Mouse (Mus musculus) kidney, adult 2 months (tissue): Measurements from ENCODE around the gene Cers1. TPM values are rescaled to one million over a fixed set of nuclear protein-coding genes. Genes with fewer than 3 reads are reported as not detected.

Experiments used
- DNase-seq: peaks from one replicate; pipeline ENCODE4 v3.0.0; 2021
- H3K27ac ChIP-seq: fragments of 200-500 bp; 2 replicates; pipeline ENCODE4 v1.5.1; 2012; ENCODE audit warnings: low read depth, low read length, control low read depth, inconsistent platforms; ENCODE audit not compliant: insufficient read depth
- H3K27me3 ChIP-seq: fragments of 200-500 bp; replicated peaks from 2 replicates; pipeline ENCODE4 v1.6.1; 2012; ENCODE audit warnings: mild to moderate bottlenecking, moderate library complexity, low read length, inconsistent platforms; ENCODE audit not compliant: control insufficient read depth, insufficient read depth
- H3K36me3 ChIP-seq: fragments of 200-500 bp; 2 replicates; pipeline ENCODE4 v1.6.1; 2012; ENCODE audit warnings: mild to moderate bottlenecking, moderate library complexity, low read length, inconsistent platforms; ENCODE audit not compliant: control insufficient read depth, insufficient read depth
- H3K4me1 ChIP-seq: fragments of 200-500 bp; 2 replicates; pipeline ENCODE4 v1.6.1; 2011; ENCODE audit warnings: low read length; ENCODE audit not compliant: control insufficient read depth, insufficient read depth
- H3K4me3 ChIP-seq: fragments of 200-500 bp; 2 replicates; pipeline ENCODE4 v1.5.1; 2011; ENCODE audit warnings: mild to moderate bottlenecking, low read depth, low read length, control low read depth; ENCODE audit not compliant: insufficient read depth
- CTCF ChIP-seq: fragments of 200-500 bp; conservative IDR thresholded peaks from 2 replicates; pipeline ENCODE4 v1.5.1; 2011; ENCODE audit warnings: low read depth, mild to moderate bottlenecking, control low read depth, low read length, moderate library complexity, mixed read lengths; ENCODE audit not compliant: insufficient read depth, insufficient read length
- POLR2A ChIP-seq: fragments of 200-500 bp; IDR thresholded peaks from one replicate; pipeline ENCODE4 v1.6.1; 2011; ENCODE audit warnings: low read depth, low read length, control low read depth
- WGBS: fragments of 180-500 bp; shearing (Covaris S2); methylation state at CpG from one replicate; pipeline ENCODE4 v1.1.7; 2018; 5-methylcytosine and 5-hydroxymethylcytosine counted together
- polyA plus RNA-seq: library from polyadenylated mRNA; depleted of rRNA; stranded (reverse); fragments of >200 nt; gene quantifications from 2 replicates; pipeline ENCODE4 v1.2.3, GENCODE M21; 2012

Gene Cers1
- polyA plus RNA-seq, 1 experiment, result 0.66 TPM

- peak overlapping the region; percentile 58; the same call in 1 of the 2 replicates for H3K27ac ChIP-seq
- peaks cover 44% of the 10 kb centered on the region for H3K4me1 ChIP-seq
- H3K36me3 ChIP-seq, result no peaks in the 10 kb centered on the region
- H3K4me3 ChIP-seq, result peak overlapping the region; percentile 96
- under 1% methylated on average over 64 of the region's 64 CpGs for WGBS
- TF ChIP-seq POLR2A (no peak), CTCF (no peak)
- peak; percentile 34 for DNase-seq
- no peaks in the 10 kb centered on the region for H3K27me3 ChIP-seq
Observed at GRCm38 (mm10) chr8:70352657-70353151, 37.1 kb downstream of the Cers1 start.

- peak; percentile 99 for DNase-seq
- no peaks in the 10 kb centered on the region for H3K27me3 ChIP-seq
- peak within 1 kb of the TSS; percentile 58 for H3K27ac ChIP-seq
- WGBS, result under 1% methylated on average over 69 of the region's 69 CpGs
- no peaks in the 10 kb centered on the region for H3K36me3 ChIP-seq
- H3K4me1 ChIP-seq, result peaks cover 40% of the 10 kb centered on the region
- peak; percentile 33 for TF ChIP-seq POLR2A
- no peak for TF ChIP-seq CTCF
- H3K4me3 ChIP-seq, result peak within 1 kb of the TSS; percentile 96
Observed at GRCm38 (mm10) chr8:70353194-70353817, 37.7 kb downstream of the Cers1 start, which contains the start of gene Upf1. Gene Upf1, minus strand, starts transcription at chr8:70353278.

DNA sequence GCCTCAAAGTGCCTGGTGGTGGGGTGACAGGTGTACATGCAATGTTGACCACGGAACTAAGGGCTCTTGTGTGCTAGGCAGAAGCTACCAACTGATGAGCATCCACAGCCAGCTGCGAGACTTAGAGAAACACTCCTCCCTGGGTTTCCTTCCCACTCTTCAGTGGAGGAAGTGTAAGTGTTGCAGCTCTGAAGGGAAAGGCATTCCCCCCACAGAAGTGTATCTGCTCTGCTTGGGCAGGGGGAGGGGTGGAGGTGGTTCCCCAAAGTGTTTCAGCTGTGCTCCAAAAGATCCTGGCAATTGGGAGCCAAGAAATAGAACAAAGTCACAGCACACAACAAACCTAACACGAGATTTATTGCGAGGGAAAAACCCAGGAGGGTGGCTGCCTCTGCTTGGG, 38.4 kb downstream of the Cers1 start:
- TF ChIP-seq CTCF (no peak), POLR2A (no peak)
- H3K27ac ChIP-seq, result no peak overlapping the region
- 53% methylated on average over 4 of the region's 4 CpGs for WGBS

DNA sequence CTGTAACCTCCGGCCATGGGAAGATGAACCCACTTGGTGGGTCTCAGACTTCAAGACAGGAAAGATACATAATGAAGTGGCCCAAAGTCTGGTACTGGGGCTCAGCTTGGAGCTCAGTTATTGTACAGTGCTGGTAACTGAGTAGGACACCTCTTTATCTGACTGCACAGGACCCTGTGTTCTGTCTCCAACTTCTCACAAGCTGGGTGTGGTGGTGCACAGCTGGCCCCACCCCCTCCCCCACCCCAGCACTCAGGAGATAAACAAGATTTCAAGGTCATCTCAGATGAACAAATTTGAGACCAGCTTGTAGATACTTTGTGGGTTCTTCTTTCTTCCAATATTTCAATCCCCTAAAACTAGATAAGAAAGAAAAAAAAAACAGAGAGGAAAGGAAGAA, 40.5 kb downstream of the Cers1 start:
- WGBS, result 76% methylated on average over 1 of the region's 1 CpGs
- peaks cover 16% of the 10 kb centered on the region for H3K4me1 ChIP-seq
- no peak overlapping the region for H3K4me3 ChIP-seq
- H3K27me3 ChIP-seq, result no peaks in the 10 kb centered on the region
- H3K27ac ChIP-seq, result no peak overlapping the region
- TF ChIP-seq CTCF (no peak), POLR2A (no peak)
- no peak for DNase-seq
- no peaks in the 10 kb centered on the region for H3K36me3 ChIP-seq

More for the DNA sequence above, 38.4 kb downstream of the Cers1 start:
- no peak for DNase-seq
- H3K36me3 ChIP-seq, result no peaks in the 10 kb centered on the region
- H3K27me3 ChIP-seq, result no peaks in the 10 kb centered on the region
- H3K4me3 ChIP-seq, result no peak overlapping the region
- H3K4me1 ChIP-seq, result peaks cover 33% of the 10 kb centered on the region

GRCm38 (mm10) chr8:70359411-70359810, 43.8 kb downstream of the Cers1 start:
- 16% methylated on average over 3 of the region's 3 CpGs for WGBS
- H3K36me3 ChIP-seq, result no peaks in the 10 kb centered on the region
- no peak overlapping the region for H3K4me3 ChIP-seq
- no peak overlapping the region for H3K27ac ChIP-seq
- no peaks in the 10 kb centered on the region for H3K27me3 ChIP-seq
- H3K4me1 ChIP-seq, result peaks cover 2% of the 10 kb centered on the region; the same call in 1 of the 2 replicates
- TF ChIP-seq POLR2A (no peak), CTCF (no peak)
- DNase-seq, result peak; percentile 41

- no peak overlapping the region for H3K27ac ChIP-seq
- DNase-seq, result peak; percentile 42
Observed at GRCm38 (mm10) chr8:70360769-70361168, 45.2 kb downstream of the Cers1 start.

DNA sequence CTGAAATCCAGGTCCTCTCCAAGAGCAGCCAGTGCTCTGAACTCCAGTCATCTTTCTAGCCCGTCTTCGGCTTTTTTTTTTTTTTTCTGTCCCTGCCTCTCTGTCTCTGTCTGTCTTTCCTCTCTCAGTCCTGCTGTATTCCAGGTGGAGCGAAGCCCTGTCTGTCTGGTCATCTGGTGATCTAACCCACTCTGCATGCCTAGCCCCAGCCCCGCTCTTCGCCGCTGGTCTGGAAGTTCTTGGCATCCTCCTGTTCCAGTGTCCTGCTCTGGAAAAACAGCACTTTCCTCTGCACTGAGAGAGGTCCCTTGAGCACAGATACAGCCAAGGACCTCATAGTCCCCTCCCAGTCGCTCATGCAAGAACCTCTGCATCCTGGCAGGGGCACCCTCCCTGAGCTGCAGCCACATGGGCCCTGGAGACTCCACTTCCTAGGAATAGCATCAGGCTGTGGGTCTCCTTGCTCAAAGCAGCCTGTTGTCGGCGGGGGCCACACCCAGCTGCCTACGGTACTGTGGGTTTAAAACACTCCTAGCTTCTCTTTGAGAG, 46.0 kb downstream of the Cers1 start:
- WGBS, result 81% methylated on average over 10 of the region's 10 CpGs
- H3K27me3 ChIP-seq, result no peaks in the 10 kb centered on the region
- TF ChIP-seq POLR2A (no peak), CTCF (no peak)
- H3K27ac ChIP-seq, result no peak overlapping the region
- DNase-seq, result no peak
- H3K36me3 ChIP-seq, result no peaks in the 10 kb centered on the region
- H3K4me3 ChIP-seq, result no peak overlapping the region
- peaks cover 4% of the 10 kb centered on the region; the same call in 1 of the 2 replicates for H3K4me1 ChIP-seq

More at GRCm38 (mm10) chr8:70360769-70361168, 45.2 kb downstream of the Cers1 start:
- TF ChIP-seq CTCF, result peak; percentile 32; the same call in 1 of the 2 replicates
- TF ChIP-seq POLR2A, result no peak
- no peaks in the 10 kb centered on the region for H3K36me3 ChIP-seq
- H3K4me1 ChIP-seq, result peaks cover 4% of the 10 kb centered on the region; the same call in 1 of the 2 replicates
- no peaks in the 10 kb centered on the region for H3K27me3 ChIP-seq
- H3K4me3 ChIP-seq, result no peak overlapping the region
- WGBS, result 58% methylated on average over 4 of the region's 4 CpGs
